Mouse (Mus musculus): ENCODE results near the gene Agap1. TPM values are rescaled to one million over a fixed set of nuclear protein-coding genes. Genes with fewer than 3 reads are reported as not detected.

The Agap1 gene
- polyA plus RNA-seq, 1 experiment = 31.6 TPM

DNA sequence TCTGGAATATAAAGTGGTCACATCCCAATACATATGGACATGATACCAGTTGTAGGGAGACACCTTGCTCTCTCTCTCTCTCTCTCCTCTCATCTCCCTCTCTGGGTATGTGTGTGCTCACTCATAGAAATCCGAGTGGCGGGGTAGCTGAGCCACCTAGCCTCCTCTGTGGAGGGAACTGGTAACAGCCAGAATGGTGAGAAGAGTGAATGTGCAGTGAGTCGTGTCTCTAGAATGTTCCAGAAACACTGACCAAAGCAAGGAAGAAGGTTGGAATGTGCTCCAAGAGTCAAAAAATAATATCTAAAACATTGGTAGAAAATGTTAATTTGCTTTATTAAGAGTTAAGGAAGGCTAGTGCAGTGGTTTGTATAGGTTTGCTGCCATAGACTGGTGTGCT, 99.2 kb downstream of the Agap1 start:
- no peak for DNase-seq
- WGBS = 71% methylated on average over 3 of the region's 3 CpGs

DNA sequence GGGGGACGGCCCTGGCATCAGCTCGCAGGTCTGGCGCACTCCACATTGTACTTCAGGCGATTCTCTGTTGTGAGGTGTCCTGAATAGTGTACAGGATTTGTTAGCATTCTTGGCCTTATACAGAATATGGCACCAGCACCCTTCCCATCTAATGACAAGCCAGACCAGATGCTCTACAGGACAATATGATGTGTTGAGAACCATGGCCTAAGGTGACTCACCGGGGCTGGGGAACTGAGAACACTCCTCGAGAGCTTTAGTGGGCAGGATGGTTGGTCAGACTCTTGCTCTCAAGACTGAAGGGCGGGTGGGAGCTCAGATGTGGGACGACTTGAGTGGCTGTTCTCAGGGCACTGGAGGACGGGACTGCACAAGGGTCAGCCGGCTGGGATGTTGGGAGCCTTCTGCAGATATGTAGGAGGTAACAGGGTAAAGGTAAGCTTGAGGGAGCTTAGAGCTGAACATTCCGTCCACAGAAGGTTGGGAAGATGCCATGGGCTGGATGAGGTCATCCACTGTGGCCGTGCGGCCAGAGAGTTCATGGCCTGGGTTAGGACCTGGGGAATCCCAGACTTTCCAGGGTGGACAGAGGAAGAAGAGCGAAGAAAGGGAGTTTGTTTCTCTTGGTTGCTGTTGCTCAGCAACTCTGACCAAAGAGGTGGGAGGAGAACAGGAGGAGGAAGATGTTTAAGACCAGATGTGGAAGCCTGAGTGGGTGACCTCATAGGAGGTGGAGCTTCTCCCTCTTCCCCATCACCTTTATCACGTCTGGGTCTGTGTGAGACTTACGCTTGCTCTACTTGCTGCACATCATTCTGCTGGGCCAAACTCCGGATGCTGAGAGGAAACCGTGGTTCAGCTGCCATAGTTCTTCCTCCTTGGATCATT, 100.6 kb downstream of the Agap1 start:
- H3K4me1 ChIP-seq (ENCODE audit: control insufficient read depth, insufficient read depth, low read length) = peaks cover 47% of the 10 kb centered on the region
- H3K36me3 ChIP-seq (ENCODE audit: control insufficient read depth, insufficient read depth, low read length) = no peaks in the 10 kb centered on the region
- H3K27ac ChIP-seq (ENCODE audit: insufficient read depth, low read depth, low read length) = no peak overlapping the region
- TF ChIP-seq POLR2A (IDR thresholded peaks at IDR 0.05; ENCODE audit: low read depth, low read length) = no peak
- no peak for TF ChIP-seq CTCF (conservative IDR thresholded peaks at IDR 0.05; ENCODE audit: insufficient read depth, insufficient read length, low read depth, low read length)
- WGBS = 54% methylated on average over 18 of the region's 18 CpGs
- DNase-seq = peak; percentile 90
- no peaks in the 10 kb centered on the region for H3K27me3 ChIP-seq (replicated peaks; ENCODE audit: control insufficient read depth, insufficient read depth, low read length)
- no peak overlapping the region for H3K4me3 ChIP-seq (ENCODE audit: insufficient read depth, low read depth, low read length)

More for the DNA sequence above, 99.2 kb downstream of the Agap1 start:
- Histone ChIP-seq H3K27me3 (replicated peaks; ENCODE audit: control insufficient read depth, insufficient read depth, low read length) (no peaks in the 10 kb centered on the region), H3K4me3 (ENCODE audit: insufficient read depth, low read depth, low read length) (no peak overlapping the region), H3K4me1 (ENCODE audit: control insufficient read depth, insufficient read depth, low read length) (peaks cover 44% of the 10 kb centered on the region), H3K36me3 (ENCODE audit: control insufficient read depth, insufficient read depth, low read length) (no peaks in the 10 kb centered on the region), H3K27ac (ENCODE audit: insufficient read depth, low read depth, low read length) (no peak overlapping the region)
- no peak for TF ChIP-seq CTCF (conservative IDR thresholded peaks at IDR 0.05; ENCODE audit: insufficient read depth, insufficient read length, low read depth, low read length)
- TF ChIP-seq POLR2A (IDR thresholded peaks at IDR 0.05; ENCODE audit: low read depth, low read length) = no peak

DNA sequence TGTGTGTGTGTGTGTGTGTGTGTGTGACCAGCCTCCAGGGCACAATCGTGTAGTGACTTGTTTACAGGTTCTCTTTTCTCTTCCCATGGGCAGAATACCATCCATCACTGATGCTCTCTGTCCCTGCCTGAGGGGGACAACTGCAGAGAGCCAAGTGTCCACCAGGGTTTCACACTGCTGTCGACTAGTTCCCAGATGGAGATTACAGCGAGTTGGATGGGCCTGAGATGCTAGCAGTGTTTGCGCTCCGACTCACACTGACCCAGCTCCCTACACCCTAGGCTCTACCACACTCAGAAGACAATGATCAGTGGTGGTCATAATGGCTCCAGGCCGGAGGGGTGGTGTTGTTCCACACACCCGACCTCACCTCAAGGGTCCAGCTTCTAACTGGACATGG, 101.4 kb downstream of the Agap1 start:
- Histone ChIP-seq H3K36me3 (ENCODE audit: control insufficient read depth, insufficient read depth, low read length) (no peaks in the 10 kb centered on the region), H3K27ac (ENCODE audit: insufficient read depth, low read depth, low read length) (no peak overlapping the region), H3K4me1 (ENCODE audit: control insufficient read depth, insufficient read depth, low read length) (peaks cover 53% of the 10 kb centered on the region), H3K27me3 (replicated peaks; ENCODE audit: control insufficient read depth, insufficient read depth, low read length) (no peaks in the 10 kb centered on the region), H3K4me3 (ENCODE audit: insufficient read depth, low read depth, low read length) (no peak overlapping the region)
- WGBS = 80% methylated on average over 7 of the region's 7 CpGs
- DNase-seq = no peak
- TF ChIP-seq CTCF (conservative IDR thresholded peaks at IDR 0.05; ENCODE audit: insufficient read depth, insufficient read length, low read depth, low read length) (no peak), POLR2A (IDR thresholded peaks at IDR 0.05; ENCODE audit: low read depth, low read length) (no peak)

DNA sequence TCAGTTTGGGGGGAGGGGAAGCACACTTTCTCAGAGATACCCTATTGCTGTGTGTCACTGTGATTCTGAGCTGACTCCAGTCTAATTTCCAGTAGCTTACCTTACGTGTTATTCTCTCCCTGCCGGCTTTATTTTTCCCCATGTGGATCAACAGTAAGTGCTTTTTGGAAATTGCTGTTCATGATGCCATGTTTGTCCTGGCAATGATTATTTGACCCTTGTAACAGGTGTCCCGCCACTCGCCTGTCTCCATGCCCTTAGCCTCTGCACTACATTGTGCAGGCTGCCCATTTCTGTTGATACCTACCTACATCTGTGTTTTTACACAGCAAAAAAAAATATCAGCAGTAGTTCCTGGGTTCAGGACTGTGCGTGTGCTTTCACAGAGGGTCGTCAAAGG, 102.8 kb downstream of the Agap1 start:
- 48% methylated on average over 6 of the region's 6 CpGs for WGBS
- Histone ChIP-seq H3K4me1 (ENCODE audit: control insufficient read depth, insufficient read depth, low read length) (peaks cover 59% of the 10 kb centered on the region), H3K36me3 (ENCODE audit: control insufficient read depth, insufficient read depth, low read length) (no peaks in the 10 kb centered on the region), H3K27me3 (replicated peaks; ENCODE audit: control insufficient read depth, insufficient read depth, low read length) (no peaks in the 10 kb centered on the region), H3K4me3 (ENCODE audit: insufficient read depth, low read depth, low read length) (no peak overlapping the region), H3K27ac (ENCODE audit: insufficient read depth, low read depth, low read length) (peak overlapping the region; percentile 21; the same call in 1 of the 2 replicates)
- no peak for DNase-seq
- TF ChIP-seq POLR2A (IDR thresholded peaks at IDR 0.05; ENCODE audit: low read depth, low read length) = no peak
- TF ChIP-seq CTCF (conservative IDR thresholded peaks at IDR 0.05; ENCODE audit: insufficient read depth, insufficient read length, low read depth, low read length) = no peak

DNA sequence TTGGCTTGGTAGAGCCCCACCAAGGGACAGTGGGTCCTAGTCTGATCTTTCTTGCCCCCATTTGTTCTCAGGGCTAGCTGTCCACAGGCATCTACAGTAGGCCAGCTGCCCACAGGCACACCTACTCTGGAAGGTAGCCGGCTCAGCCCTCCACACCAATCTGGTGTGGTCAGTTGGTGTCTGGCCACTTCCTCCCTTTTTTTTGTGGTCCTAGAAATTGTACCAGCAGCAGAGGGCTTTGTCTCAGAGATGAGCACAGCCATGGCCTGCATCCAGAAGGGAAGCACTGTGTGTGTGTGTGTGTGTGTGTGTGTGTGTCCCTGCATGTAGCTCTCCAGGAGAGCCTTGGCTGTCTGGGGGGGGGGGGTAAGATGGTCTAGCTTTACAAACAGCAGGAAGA, 103.5 kb downstream of the Agap1 start:
- H3K4me3 ChIP-seq (ENCODE audit: insufficient read depth, low read depth, low read length) = no peak overlapping the region
- H3K27me3 ChIP-seq (replicated peaks; ENCODE audit: control insufficient read depth, insufficient read depth, low read length) = no peaks in the 10 kb centered on the region
- peaks cover 65% of the 10 kb centered on the region for H3K4me1 ChIP-seq (ENCODE audit: control insufficient read depth, insufficient read depth, low read length)
- TF ChIP-seq POLR2A (IDR thresholded peaks at IDR 0.05; ENCODE audit: low read depth, low read length) = no peak
- TF ChIP-seq CTCF (conservative IDR thresholded peaks at IDR 0.05; ENCODE audit: insufficient read depth, insufficient read length, low read depth, low read length) = no peak
- 27% methylated on average over 1 of the region's 1 CpGs for WGBS
- no peaks in the 10 kb centered on the region for H3K36me3 ChIP-seq (ENCODE audit: control insufficient read depth, insufficient read depth, low read length)
- peak; percentile 34 for DNase-seq
- no peak overlapping the region for H3K27ac ChIP-seq (ENCODE audit: insufficient read depth, low read depth, low read length)

DNA sequence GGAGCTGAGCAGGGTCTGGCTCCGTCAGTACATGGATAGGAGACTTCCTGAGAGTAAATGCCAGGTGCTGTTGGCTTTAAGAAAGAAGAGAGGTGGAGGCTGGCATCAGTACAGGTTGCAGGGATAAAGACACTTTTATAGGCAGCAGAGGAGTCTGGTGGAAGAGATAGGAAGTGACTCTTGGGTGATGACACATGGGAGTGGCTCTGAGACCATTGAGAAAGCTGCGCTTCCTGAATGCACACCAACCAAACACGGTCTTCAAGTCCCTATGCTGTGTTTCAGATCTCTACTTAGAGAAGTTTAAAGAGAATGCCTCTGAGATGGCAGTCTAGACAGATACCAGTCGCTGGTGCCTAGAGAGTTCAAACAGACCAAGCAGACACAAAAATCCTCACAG, 108.8 kb downstream of the Agap1 start:
- no peak for DNase-seq
- no peaks in the 10 kb centered on the region for H3K27me3 ChIP-seq (replicated peaks; ENCODE audit: control insufficient read depth, insufficient read depth, low read length)
- H3K4me3 ChIP-seq (ENCODE audit: insufficient read depth, low read depth, low read length) = no peak overlapping the region
- 73% methylated on average over 4 of the region's 4 CpGs for WGBS
- TF ChIP-seq CTCF (conservative IDR thresholded peaks at IDR 0.05; ENCODE audit: insufficient read depth, insufficient read length, low read depth, low read length) = no peak
- TF ChIP-seq POLR2A (IDR thresholded peaks at IDR 0.05; ENCODE audit: low read depth, low read length) = no peak
- no peaks in the 10 kb centered on the region for H3K36me3 ChIP-seq (ENCODE audit: control insufficient read depth, insufficient read depth, low read length)
- H3K27ac ChIP-seq (ENCODE audit: insufficient read depth, low read depth, low read length) = no peak overlapping the region
- H3K4me1 ChIP-seq (ENCODE audit: control insufficient read depth, insufficient read depth, low read length) = peaks cover 30% of the 10 kb centered on the region

All from kidney, adult 2 months (tissue).